Mouse (Mus musculus): ENCODE measurements around the gene Dcbld1.
"Not testable (repeated sequence)": the region's sequence is repeated elsewhere in the genome, so short reads cannot be mapped to it uniquely, and the experiment has no call there.

Dcbld1 gene

DNA sequence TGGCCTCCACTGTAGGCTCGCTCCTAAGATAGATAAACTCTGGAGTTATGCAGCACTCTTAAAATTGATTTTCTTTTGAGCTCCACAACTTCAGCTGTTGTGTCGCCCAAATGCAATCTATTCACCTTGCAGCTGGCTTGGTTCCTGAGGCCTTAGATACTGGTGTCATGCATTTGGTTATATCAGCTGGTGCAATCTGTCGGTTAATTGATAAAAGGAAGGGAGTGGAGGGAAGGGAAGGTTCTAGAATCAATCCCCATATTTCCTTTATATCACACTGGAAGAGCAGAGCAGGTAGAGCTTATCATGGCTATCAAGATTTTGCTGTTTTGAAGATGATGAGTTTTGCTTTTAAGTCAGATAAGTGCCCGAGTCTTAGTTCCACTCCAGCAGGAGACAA lies 26.8 kb downstream of the Dcbld1 start:
- DNase-seq (ENCODE audit: low read depth, low spot score): no peak

DNA sequence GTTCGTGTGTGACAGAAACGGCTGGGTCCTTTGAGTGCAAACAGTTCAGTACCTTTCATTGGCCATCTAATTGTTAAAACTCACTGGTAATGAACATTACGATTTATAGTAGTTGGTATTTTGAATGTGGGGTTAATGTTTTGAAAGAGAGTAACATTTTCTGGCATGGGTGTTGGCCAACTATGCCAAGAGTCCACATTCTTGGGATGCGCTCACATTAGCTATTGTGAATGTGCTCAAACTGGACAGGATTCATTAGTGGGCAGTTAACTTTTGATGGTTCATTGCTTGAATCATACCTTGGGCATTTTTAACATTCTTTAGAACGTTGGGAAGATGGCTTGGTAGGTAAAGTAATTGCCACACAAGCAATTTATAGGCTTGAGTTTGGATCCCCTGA lies 30.7 kb downstream of the Dcbld1 start:
- DNase-seq (ENCODE audit: low read depth, low spot score): peak; percentile 37

DNA sequence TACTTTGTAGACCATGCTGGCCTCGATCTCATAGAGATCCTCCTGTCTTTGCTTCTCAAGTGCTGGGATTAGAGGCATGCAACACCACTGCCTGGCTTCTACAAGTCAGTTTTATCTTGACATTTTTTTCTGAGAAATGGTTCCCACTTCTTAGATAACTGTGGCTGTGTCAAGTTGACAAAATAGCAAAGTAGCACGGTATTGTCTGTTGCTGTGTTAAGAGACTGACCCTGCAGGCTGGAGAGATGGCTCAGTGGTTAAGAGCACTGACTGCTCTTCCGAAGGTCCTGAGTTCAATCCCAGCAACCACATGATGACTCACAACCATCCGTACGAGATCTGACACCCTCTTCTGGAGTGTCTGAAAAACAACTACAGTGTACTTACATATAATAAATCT lies 35.5 kb downstream of the Dcbld1 start:
- no peak for DNase-seq (ENCODE audit: low read depth, low spot score)

DNA sequence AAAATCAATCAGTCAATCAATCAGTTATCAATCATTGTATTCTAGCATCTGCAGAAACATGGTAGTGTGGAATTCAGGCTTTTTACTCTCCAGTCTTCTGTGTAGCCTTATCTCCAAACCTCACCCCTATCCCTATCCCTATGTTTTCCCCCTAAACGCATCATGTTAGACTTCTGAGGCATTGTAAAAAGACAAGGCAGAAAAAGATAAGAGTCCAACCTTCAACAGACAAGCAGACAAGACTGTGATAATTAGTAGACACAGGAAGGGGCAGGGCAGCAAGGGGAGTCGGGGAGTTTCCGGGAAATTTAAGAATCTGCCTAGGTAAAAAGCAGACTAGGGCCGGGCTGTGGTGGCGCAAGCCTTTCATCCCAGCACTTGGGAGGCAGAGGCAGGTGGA lies 38.0 kb downstream of the Dcbld1 start:
- no peak for DNase-seq (ENCODE audit: low read depth, low spot score)

DNA sequence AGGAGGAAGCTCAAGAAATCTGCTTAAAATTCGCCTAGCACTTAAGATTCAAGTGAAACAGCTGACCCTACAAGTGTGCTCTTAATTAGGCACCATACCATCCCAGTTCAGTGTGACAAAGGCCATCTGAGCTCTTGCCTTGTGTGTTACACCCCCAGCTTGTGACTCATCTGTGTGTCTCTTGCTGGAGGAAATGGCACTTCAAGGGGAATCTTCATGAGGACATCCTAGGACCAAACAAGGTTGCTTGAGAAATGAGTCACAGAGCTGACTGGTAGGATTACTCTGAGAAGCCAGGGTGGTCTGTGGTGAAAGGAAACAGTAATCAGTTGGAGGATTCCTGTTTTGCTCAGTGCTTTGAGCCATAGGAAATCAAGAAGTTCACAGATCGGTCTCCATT lies 39.6 kb downstream of the Dcbld1 start:
- no peak for DNase-seq (ENCODE audit: low read depth, low spot score)

DNA sequence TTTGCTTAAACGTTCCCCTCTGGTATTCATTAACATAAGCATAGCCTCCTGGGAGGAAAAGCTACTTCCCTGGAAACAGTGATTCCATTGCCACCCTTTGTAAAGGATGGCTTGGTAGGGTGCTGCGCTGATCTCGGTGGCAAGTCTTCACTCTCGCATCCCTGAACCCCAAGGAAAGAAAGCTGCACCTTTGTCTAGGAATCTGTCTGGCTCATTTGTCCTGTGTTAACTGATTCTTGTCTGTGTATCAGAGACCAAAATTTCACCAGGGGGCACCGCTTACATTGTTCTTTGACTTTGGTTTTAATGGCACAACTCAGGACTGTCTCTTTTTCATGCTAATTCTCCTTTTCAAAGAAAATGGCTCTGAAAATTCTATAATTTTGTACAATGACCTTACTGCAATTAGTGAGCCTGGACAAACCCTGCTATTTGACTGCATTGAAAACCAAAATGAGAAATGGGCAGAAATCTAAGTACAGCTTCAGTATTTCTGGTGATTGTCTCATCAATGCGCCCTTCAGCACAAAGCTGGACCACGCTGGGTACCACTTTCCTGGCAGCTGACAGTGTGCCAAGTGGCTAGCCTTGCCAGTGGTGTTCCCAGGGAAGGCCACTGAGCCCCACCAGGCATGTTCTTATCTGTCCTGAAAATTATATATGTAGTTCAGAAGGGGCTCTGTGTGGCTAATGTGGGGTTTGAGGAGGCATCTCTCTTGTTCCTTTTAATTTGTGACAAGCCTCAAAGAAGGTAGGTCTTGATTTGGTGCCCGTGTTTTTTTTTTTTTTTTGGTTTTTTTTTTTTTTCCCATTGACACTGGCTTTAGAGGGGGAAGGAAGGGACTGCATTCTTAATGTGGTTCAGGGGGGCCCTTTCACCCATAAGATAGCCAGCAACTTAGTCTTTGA lies 40.8 kb downstream of the Dcbld1 start:
- peak; percentile 92 for DNase-seq (ENCODE audit: low read depth, low spot score)

DNA sequence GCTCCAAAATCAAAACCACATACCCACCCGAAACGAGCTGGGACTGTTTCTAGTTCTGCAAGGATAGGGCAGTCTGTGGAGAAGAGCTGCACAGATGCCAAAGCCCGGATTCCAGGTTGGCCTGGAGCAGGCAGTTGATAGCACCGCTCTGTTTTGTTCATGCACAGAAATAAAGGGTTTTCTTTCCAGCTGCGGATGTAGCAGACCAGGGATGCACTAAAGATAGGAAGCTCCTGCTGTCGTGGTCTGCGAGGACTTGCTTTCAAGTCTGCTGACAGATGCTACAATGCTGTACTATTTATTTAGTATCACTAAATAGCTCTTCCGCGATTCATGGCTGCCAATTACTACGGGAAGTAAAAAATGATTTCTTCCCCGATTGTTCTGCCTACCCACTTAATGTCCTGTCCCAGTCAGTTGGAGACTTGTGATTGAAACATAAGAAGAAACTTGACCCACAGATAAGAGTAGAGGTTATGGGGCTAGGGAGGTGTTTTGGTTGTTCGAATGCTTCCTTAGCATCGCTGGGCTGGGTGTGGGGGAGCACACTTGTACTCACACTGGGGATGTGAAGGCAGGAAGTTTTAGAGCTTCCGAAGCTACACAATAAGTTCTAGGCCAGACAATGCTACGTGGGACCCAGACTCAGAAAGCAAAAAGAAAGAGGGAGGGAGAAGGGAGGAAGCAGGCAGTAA lies 41.6 kb downstream of the Dcbld1 start:
- DNase-seq (ENCODE audit: low read depth, low spot score): no peak

DNA sequence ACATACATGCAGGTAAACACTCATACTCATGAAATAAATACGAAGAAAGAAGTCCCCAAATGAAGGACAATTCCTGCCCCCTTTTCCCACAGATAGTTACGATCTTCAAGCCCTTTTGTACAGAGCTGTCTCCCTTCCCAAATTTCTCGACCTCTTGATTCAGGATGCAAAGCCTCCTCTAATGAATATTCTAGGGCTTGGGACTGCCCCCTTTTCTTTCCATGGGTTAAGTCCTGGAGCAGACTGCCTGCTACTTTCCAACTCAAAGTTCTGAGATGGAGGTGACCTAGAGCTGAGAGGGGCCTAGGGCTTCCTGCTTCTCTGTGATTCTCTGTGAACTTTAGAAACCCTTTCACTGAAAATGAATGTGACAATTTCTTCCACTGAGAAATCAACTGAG lies 43.2 kb downstream of the Dcbld1 start:
- no peak for DNase-seq (ENCODE audit: low read depth, low spot score)

DNA sequence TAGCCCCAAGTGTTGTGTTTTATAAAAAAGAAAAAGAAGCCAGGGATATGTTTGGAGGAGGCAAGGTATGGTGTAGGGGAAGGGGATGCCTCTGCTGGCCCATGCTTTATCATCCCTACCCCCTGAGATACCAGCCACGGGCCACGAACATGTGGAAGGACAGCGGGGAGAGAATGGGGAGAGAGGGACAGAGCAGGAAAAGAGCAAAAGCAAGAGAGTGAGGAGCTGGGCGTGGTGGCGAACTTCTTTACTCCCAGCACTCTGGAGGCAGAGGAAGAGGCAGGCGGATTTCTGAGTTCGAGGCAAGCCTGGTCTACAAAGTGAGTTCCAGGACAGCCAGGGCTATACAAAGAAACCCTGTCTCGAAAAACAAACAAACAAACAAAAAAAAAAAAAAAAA lies 44.1 kb downstream of the Dcbld1 start:
- DNase-seq (ENCODE audit: low read depth, low spot score): peak; percentile 45

DNA sequence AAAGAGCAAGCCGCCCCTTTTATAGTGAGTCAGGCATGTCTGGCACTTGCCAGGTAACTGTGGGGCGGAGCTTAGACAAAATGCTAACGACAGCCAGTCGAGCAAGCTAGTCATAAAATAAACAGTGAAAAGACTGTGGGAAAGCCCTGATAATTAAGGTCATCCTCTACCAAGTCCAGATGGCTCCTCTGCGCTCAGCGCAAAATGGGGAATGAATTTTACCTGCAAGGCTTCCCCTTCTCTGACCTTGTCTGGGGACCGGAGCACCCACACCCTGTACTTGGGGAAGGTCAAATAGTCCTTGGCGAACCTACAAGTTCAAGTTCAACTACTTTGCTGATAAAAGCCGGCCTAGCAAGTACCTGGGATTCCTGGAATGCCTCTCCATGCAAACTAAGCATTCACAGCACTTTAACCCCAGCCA lies 44.6 kb downstream of the Dcbld1 start:
- peak; percentile 92 for DNase-seq (ENCODE audit: low read depth, low spot score)

DNA sequence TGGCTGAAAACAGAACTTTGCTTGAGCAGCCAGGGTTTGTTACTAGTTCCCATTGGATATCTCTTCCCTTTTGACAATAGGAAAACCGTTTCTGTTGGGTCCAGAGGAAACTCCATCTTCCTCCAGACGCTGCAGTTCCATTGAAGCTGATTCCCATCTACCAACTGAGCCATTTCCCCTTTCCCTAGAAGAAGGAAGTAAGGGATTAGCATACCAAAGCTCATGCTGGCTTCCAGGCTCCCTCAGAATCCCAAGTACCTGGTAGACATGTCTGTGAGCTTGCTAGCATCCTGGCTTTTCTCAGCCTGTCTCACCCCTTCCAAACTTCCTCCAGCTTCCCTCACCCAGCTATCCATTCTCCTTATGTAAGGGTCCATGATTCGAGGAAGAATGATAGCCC lies 45.4 kb downstream of the Dcbld1 start:
- peak; percentile 64 for DNase-seq (ENCODE audit: low read depth, low spot score)

DNA sequence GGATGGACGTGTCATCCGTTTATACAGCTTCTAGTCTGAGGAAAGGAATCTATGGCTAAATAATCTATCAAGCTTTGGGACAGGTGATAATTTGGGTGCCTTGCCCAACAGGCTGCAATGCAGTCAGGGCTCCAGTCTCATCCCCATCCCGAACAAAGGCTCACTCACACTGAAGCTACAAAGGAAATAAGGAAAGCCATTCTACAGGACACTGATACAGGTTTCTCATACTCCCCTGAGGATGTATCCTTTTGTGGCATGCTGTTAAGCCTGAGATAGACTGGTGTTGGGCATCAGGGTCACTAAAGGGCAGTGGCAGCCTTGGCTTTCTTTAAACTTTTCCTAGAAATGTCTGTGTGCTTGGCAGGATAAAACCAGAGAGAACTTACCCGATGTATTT lies 46.5 kb downstream of the Dcbld1 start:
- no peak for DNase-seq (ENCODE audit: low read depth, low spot score)

DNA sequence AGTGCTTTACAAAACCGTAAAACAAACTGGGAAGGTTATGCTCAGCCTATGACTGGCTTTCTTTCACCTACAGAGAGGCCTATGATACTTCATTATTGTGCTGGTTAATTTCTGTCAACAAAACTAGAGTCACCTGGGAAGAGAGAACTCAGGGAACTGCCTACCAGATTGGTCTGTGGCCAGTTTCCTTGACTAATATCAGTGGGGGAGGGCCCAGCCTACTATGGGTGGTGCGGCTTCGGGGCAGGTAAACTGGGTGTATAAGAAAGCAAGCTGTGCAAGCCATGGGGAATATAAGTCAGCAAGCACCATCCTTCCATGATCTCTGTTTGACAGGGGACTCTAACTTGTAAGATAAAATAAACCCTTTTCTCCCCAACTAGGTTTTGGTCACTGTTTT lies 47.2 kb downstream of the Dcbld1 start:
- DNase-seq (ENCODE audit: low read depth, low spot score): no peak

DNA sequence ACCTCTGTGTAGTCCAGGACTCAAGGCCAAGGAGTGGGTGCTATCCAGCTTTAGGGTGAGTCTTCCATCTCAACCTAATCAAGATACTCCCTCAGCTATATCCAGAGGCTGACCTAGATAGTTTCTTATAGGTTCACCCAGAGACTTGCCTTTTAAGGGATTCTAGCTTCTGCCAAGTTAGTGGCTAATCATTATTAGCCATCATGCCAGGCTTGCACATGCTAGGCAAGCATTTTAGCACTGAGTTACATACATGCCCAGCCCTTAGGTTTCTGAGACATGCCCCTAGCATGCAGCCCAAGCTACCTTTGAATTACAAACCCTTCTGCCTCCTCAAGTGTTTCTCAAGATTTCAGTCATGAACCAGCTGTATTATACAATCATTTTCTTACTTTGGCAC lies 47.9 kb downstream of the Dcbld1 start:
- no peak for DNase-seq (ENCODE audit: low read depth, low spot score)

DNA sequence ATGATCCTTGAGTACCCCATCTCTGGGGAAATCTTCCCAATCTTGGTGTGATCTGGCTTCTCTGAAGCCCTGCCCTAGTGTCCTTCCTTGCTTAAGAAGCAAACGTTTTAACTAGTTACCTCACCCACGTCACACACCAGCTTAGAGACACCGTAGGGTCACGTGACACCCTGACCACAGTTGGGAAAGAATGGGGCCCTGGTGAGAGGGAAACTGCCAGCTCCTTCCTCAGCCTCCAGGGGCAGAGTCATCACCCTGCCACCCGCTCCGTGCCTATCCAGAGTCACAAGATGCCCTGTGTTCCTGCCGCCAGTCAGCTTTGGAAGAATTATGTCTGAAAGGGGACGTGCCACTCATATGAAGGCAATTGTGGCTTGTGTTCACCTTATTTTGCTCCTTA lies 51.2 kb downstream of the Dcbld1 start:
- peak; percentile 80 for DNase-seq (ENCODE audit: low read depth, low spot score)

DNA sequence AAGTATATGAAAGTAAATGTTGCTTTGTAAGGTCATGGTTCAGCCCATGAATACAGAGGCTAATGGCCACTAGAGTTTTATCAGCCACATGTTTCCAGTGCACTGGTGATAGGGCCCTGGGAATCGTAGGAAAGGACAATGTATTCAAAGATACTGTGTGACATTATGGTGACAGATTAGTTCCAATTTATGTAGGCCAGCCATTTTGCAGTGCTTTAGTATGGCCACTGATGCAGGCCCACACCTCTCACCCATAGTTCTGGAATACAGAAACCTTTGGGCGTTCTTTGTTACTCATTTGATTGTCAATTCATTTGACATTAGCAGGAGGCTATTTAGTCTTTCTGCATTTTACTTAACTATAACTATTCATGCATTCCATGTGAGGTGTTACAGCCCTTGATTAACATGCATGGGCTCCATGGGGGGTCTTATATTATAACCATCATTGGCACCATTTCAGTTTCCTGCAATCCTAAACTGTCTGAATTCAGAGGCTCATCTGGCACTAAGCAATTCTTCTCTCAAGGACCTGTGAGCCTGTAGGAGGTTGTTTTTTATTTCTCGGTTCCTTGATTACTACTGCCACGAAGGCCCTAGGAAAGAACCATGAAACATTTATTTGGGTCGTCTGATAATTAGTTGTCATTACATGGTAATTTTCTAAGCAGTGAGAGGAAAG lies 54.6 kb downstream of the Dcbld1 start:
- DNase-seq (ENCODE audit: low read depth, low spot score): no peak

DNA sequence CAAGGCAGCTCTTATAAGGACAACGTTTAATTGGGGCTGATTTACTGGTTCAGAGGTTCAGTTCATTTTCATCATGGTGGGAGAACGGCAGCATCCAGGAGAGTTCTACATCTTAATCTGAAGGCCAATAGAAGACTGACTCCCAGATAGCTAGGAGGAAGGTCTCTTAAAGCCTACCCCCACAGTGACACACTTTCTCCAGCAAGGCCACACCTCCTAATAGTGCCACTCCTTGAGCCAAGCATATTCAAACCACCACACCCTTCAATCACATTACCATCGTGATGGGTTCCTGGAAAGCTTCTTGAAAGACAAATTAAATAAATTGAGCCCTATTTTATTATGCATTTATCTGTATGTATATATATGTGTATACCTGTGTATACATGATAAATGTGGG lies 55.8 kb downstream of the Dcbld1 start:
- DNase-seq (ENCODE audit: low read depth, low spot score): peak; percentile 48

DNA sequence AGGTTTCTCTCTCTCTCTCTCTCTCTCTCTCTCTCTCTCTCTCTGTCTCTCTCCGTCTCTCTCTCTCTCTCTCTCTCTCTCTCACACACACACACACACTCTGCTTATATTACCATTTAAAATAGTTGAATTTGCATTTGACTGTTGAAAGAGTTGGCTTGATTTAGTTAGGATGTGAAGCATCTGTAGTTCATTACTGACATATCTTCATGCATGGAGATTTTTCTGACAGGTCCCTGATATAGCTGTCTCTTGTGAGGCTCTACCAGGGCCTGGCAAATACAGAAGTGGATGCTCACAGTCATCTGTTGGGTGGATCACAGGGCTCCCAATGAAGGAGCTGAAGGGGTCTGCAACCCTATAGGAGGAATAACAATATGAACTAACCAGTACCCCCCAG lies 59.0 kb downstream of the Dcbld1 start:
- not testable (repeated sequence) for DNase-seq (ENCODE audit: low read depth, low spot score)

DNA sequence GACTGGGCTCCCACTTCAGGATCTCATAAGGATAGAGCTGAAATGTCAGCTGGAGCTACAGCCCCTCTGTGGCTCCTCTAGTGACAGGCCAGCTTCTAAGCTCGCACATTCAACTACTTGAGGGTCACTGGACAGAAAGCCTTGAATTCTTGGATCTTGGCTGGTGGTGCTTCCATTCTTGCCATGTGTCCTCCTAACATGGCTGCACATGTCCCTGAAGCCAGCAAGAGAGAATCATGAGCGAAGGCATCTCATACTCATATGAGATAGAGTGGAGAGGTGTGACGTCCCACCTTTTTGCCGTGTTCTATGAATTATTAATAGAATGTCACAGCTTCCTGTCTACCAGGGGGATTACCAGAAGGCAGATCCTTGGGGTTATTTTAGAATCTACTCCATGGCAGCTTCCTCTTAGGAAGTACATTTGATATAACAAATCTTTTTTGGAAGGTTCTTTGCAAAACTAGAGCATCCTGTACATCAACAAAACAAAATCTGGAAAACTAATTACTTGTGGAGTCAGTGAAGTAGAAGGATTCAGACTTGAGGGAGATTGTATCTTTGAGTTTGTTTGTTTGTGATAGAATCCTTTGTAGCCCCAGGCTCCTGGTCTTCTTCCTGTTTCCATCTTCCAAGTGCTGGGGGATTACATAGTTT lies 60.6 kb downstream of the Dcbld1 start:
- DNase-seq (ENCODE audit: low read depth, low spot score): no peak

DNA sequence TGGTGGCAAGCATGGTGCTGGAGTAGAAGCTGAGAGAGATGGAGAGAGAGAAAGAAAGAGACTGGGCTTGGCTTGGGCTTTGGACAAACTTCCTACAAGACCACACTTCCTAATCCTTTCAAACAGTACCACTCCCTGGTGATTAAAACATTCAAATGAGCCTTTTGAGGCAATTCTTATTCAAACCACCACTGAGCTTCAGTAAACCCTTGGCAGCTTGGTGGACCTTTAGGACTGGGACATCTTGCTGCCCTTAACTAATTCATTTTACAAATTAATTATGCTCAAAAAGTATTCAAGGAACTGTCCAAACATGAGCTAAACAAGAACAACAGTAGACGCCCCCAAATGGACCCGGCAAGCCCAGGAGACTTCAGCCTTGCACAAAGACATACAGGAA lies 62.5 kb downstream of the Dcbld1 start:
- peak; percentile 54 for DNase-seq (ENCODE audit: low read depth, low spot score)

DNA sequence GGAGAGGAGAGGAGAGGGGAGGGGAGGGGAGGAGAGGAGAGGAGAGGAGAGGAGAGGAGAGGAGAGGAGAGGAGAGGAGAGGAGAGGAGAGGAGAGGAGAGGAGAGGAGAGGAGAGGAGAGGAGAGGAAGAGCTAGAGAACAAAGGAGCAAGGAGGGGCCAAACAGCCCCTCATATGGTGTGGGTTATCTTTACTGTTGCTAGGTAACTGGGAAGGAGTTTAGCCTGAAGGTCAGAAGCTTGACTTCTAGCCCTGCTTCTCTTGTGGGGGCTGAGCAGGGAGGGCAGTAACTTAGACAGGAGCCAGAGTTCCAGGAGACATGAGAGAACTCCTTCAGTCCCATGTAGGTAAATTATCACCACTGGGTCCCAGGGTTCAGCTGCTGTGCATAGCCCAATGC lies 65.1 kb downstream of the Dcbld1 start:
- DNase-seq (ENCODE audit: low read depth, low spot score): peak; percentile 38

DNA sequence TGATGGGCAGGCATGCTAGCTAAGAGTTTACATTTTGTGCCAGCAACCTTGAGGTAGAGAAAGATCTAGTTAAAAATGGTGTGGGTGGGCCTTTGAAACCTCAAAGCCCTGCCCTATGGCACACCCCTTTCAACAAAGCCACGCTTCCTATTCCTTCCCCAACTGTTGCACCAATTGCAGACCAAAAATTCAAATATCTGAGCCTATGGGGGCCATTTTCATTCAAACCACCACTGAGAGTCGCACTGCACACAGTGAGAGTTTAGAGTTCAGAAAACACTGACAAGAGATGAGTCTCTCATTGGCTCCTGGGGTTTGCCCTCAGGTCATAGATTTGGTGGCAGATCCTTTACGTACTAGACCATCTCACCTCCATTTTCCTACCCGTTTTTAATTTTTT lies 68.3 kb downstream of the Dcbld1 start:
- DNase-seq (ENCODE audit: low read depth, low spot score): peak; percentile 72

Data from ZHBTc4 (cell line).